Mouse (Mus musculus): ENCODE measurements around the gene Acss2. TPM values are rescaled to one million over a fixed set of nuclear protein-coding genes. Genes with fewer than 3 reads are reported as not detected.
A peak's percentile ranks its signal among the peaks of the same experiment; 100 is the strongest.

Acss2 gene
- polyA plus RNA-seq, 1 experiment: 98.5 TPM

- TF ChIP-seq CTCF (IDR thresholded peaks at IDR 0.05; ENCODE audit: borderline replicate concordance, insufficient read depth, low read depth, low read length) (peak; percentile 90; the same call in 1 of the 2 replicates), POLR2A (IDR thresholded peaks at IDR 0.05; ENCODE audit: borderline replicate concordance, insufficient read depth, low read length) (no peak)
- WGBS: 64% methylated on average over 21 of the region's 21 CpGs
- peak; percentile 72 to 80 for DNase-seq
- no peak overlapping the region for H3K4me3 ChIP-seq (replicated peaks; ENCODE audit: insufficient read depth, low read depth, low read length)
- H3K27ac ChIP-seq (ENCODE audit: insufficient read depth, low read length): no peak overlapping the region
- peaks cover 21% of the 10 kb centered on the region for H3K4me1 ChIP-seq (ENCODE audit: control insufficient read depth, insufficient read depth, low read length)
- no peaks in the 10 kb centered on the region for H3K27me3 ChIP-seq (ENCODE audit: control insufficient read depth, insufficient read depth, low read length)
Observed at GRCm38 (mm10) chr2:155627030-155627738, 109.4 kb downstream of the Acss2 start.

- no peak for DNase-seq
- Histone ChIP-seq H3K27me3 (ENCODE audit: control insufficient read depth, insufficient read depth, low read length) (no peaks in the 10 kb centered on the region), H3K4me3 (replicated peaks; ENCODE audit: insufficient read depth, low read depth, low read length) (no peak overlapping the region), H3K4me1 (ENCODE audit: control insufficient read depth, insufficient read depth, low read length) (peaks cover 23% of the 10 kb centered on the region), H3K27ac (ENCODE audit: insufficient read depth, low read length) (no peak overlapping the region)
- 93% methylated on average over 9 of the region's 9 CpGs for WGBS
- TF ChIP-seq CTCF (IDR thresholded peaks at IDR 0.05; ENCODE audit: borderline replicate concordance, insufficient read depth, low read depth, low read length) (no peak), POLR2A (IDR thresholded peaks at IDR 0.05; ENCODE audit: borderline replicate concordance, insufficient read depth, low read length) (no peak)
Observed at GRCm38 (mm10) chr2:155628112-155628511, 110.4 kb downstream of the Acss2 start.

GRCm38 (mm10) chr2:155628519-155628918 is 110.8 kb downstream of the Acss2 start:
- peak in 1 of 2 experiments; percentile 37 for DNase-seq
- 90% methylated on average over 13 of the region's 13 CpGs for WGBS
- peaks cover 27% of the 10 kb centered on the region for H3K4me1 ChIP-seq (ENCODE audit: control insufficient read depth, insufficient read depth, low read length)
- no peaks in the 10 kb centered on the region for H3K27me3 ChIP-seq (ENCODE audit: control insufficient read depth, insufficient read depth, low read length)
- TF ChIP-seq CTCF (IDR thresholded peaks at IDR 0.05; ENCODE audit: borderline replicate concordance, insufficient read depth, low read depth, low read length) (no peak), POLR2A (IDR thresholded peaks at IDR 0.05; ENCODE audit: borderline replicate concordance, insufficient read depth, low read length) (no peak)
- no peak overlapping the region for H3K4me3 ChIP-seq (replicated peaks; ENCODE audit: insufficient read depth, low read depth, low read length)
- peak overlapping the region; percentile 80 for H3K27ac ChIP-seq (ENCODE audit: insufficient read depth, low read length)

GRCm38 (mm10) chr2:155629231-155629661 is 111.5 kb downstream of the Acss2 start:
- 2% methylated on average over 35 of the region's 35 CpGs for WGBS
- Histone ChIP-seq H3K27me3 (ENCODE audit: control insufficient read depth, insufficient read depth, low read length) (no peaks in the 10 kb centered on the region), H3K4me3 (replicated peaks; ENCODE audit: insufficient read depth, low read depth, low read length) (peak overlapping the region; percentile 39), H3K4me1 (ENCODE audit: control insufficient read depth, insufficient read depth, low read length) (peaks cover 34% of the 10 kb centered on the region), H3K27ac (ENCODE audit: insufficient read depth, low read length) (peak overlapping the region; percentile 80)
- DNase-seq: peak; percentile 78 to 84
- TF ChIP-seq CTCF (IDR thresholded peaks at IDR 0.05; ENCODE audit: borderline replicate concordance, insufficient read depth, low read depth, low read length): no peak
- peak; percentile 64 for TF ChIP-seq POLR2A (IDR thresholded peaks at IDR 0.05; ENCODE audit: borderline replicate concordance, insufficient read depth, low read length)

- DNase-seq: no peak
- peaks cover 43% of the 10 kb centered on the region for H3K4me1 ChIP-seq (ENCODE audit: control insufficient read depth, insufficient read depth, low read length)
- H3K27me3 ChIP-seq (ENCODE audit: control insufficient read depth, insufficient read depth, low read length): no peaks in the 10 kb centered on the region
- no peak overlapping the region for H3K4me3 ChIP-seq (replicated peaks; ENCODE audit: insufficient read depth, low read depth, low read length)
- TF ChIP-seq CTCF (IDR thresholded peaks at IDR 0.05; ENCODE audit: borderline replicate concordance, insufficient read depth, low read depth, low read length) (no peak), POLR2A (IDR thresholded peaks at IDR 0.05; ENCODE audit: borderline replicate concordance, insufficient read depth, low read length) (no peak)
- 64% methylated on average over 20 of the region's 20 CpGs for WGBS
- no peak overlapping the region for H3K27ac ChIP-seq (ENCODE audit: insufficient read depth, low read length)
Observed at GRCm38 (mm10) chr2:155630153-155630552, 112.4 kb downstream of the Acss2 start.

GRCm38 (mm10) chr2:155630590-155631416 is 113.1 kb downstream of the Acss2 start:
- H3K4me3 ChIP-seq (replicated peaks; ENCODE audit: insufficient read depth, low read depth, low read length): no peak overlapping the region
- H3K27ac ChIP-seq (ENCODE audit: insufficient read depth, low read length): no peak overlapping the region
- no peaks in the 10 kb centered on the region for H3K27me3 ChIP-seq (ENCODE audit: control insufficient read depth, insufficient read depth, low read length)
- H3K4me1 ChIP-seq (ENCODE audit: control insufficient read depth, insufficient read depth, low read length): peaks cover 49% of the 10 kb centered on the region
- DNase-seq: peak in 1 of 2 experiments; percentile 51
- TF ChIP-seq CTCF (IDR thresholded peaks at IDR 0.05; ENCODE audit: borderline replicate concordance, insufficient read depth, low read depth, low read length): no peak
- TF ChIP-seq POLR2A (IDR thresholded peaks at IDR 0.05; ENCODE audit: borderline replicate concordance, insufficient read depth, low read length): no peak
- WGBS: 59% methylated on average over 43 of the region's 43 CpGs

GRCm38 (mm10) chr2:155632138-155632936 is 114.6 kb downstream of the Acss2 start:
- TF ChIP-seq CTCF (IDR thresholded peaks at IDR 0.05; ENCODE audit: borderline replicate concordance, insufficient read depth, low read depth, low read length) (no peak), POLR2A (IDR thresholded peaks at IDR 0.05; ENCODE audit: borderline replicate concordance, insufficient read depth, low read length) (no peak)
- Histone ChIP-seq H3K27ac (ENCODE audit: insufficient read depth, low read length) (no peak overlapping the region), H3K27me3 (ENCODE audit: control insufficient read depth, insufficient read depth, low read length) (no peaks in the 10 kb centered on the region), H3K4me3 (replicated peaks; ENCODE audit: insufficient read depth, low read depth, low read length) (no peak overlapping the region), H3K4me1 (ENCODE audit: control insufficient read depth, insufficient read depth, low read length) (peaks cover 54% of the 10 kb centered on the region)
- WGBS: 77% methylated on average over 30 of the region's 30 CpGs
- DNase-seq: no peak

All from cerebellum, adult 2 months (tissue).